Mouse (Mus musculus): ENCODE results near the gene Crabp2.

GRCm38 (mm10) chr3:87935201-87935600 is 13.3 kb upstream of the Crabp2 start:
- TF ChIP-seq CTCF (IDR thresholded peaks at IDR 0.05; ENCODE audit: extremely low read depth, insufficient read depth, insufficient read length, insufficient replicate concordance) (no peak), POLR2A (IDR thresholded peaks at IDR 0.05; ENCODE audit: low read depth, low read length) (no peak)

Data from spleen, adult 2 months (tissue).